Mouse (Mus musculus): Measurements from ENCODE around the gene Adamts9. TPM values are rescaled to one million over a fixed set of nuclear protein-coding genes. Genes with fewer than 3 reads are reported as not detected.

Gene Adamts9
- 0.10 and 0.15 TPM in 2 replicates for polyA plus RNA-seq (2021; fragmentation: Nextera tagmentation)
- long read RNA-seq, experiment 1, result 0 reads
- long read RNA-seq, experiment 2, partial matches to known transcripts, result 1 of 2 reads
- long read RNA-seq, experiment 2, other reads (novel, unspliced or antisense), result 1 of 2 reads

GRCm38 (mm10) chr6:92943057-92943781 is at the start of gene Adamts9:
Adamts9 (minus strand) TSS chr6:92943492.

GRCm38 (mm10) chr6:92869089-92869581 is 74.2 kb downstream of the Adamts9 start, which contains the start of gene Gm15737:
Gm15737 (plus strand) TSS chr6:92869357.

GRCm38 (mm10) chr6:92816311-92816751 is 127.0 kb downstream of the Adamts9 start, which contains the start of gene A730049H05Rik:
A730049H05Rik (plus strand) TSS chr6:92816478.

Other genes starting within 250 kb of the Adamts9 start
- 21.3 and 23.7 TPM in 2 replicates for gene Prickle2, start 237.3 kb downstream of the Adamts9 start, polyA plus RNA-seq (2021; fragmentation: Nextera tagmentation)
- not detected in 2 replicates for gene A730049H05Rik, start 127.0 kb downstream of the Adamts9 start, polyA plus RNA-seq (2021; fragmentation: Nextera tagmentation)
- not detected in 2 replicates for gene Gm15737, start 74.1 kb downstream of the Adamts9 start, polyA plus RNA-seq (2021; fragmentation: Nextera tagmentation)

All from left cerebral cortex, adult 6 months (tissue).